Mouse (Mus musculus): ENCODE measurements at regions not wholly inside any gene's neighbourhood (a gene's known extent, or its start where the extent isn't known, plus 50 kb on each side); places are given as distances from the start of the nearest gene placed in this dataset.
A peak's percentile ranks its signal among the peaks of the same experiment; 100 is the strongest.

DNA sequence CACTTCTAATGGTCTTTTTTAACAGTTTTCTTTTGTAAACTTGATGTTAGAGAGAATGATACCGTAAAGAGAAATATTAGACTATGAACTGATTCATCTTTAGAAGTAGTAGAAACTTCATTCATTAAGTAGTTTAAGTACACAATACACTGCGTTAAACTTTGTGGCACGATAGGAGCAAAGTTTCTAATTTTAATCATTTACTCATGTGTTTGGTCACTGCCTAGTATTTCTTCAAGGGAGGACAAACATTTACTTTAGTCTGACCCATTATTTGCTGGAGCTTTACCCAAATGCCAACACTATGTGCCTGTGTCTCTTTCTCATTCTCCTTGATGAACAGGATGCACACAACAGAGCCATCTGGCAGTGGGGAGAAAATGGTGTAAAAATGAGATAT lies 200.6 kb downstream of the Chm start:
- no peak for DNase-seq (ENCODE audit: low spot score in 2 of 2)

GRCm38 (mm10) chrX:112984073-112984472 lies 201.2 kb downstream of the Chm start:
- no peak for DNase-seq (ENCODE audit: low spot score in 2 of 2)

GRCm38 (mm10) chrX:112978583-112978982 lies 206.7 kb downstream of the Chm start:
- DNase-seq (ENCODE audit: low spot score in 2 of 2), result peak in 1 of 2 experiments; percentile 3

DNA sequence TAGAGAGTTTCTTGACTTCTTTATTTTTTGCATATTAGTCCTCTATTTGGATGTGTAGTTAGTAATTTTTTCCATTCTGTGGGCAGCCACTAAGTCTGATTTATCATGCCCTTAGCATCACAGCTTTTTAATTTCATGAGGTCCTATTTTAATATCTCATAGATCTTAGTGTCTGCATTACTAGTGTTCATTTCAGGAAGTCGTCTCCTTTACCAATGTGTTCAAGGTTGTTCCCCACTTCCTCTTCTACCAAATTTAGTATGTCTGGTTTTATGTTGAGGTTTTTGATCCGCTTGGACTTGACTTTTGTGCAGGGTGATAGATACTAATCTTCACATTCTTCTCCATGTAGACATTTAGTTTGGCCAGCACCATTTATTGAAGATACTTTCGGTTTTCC lies 221.2 kb downstream of the Chm start:
- DNase-seq (ENCODE audit: low spot score in 2 of 2), result no peak

GRCm38 (mm10) chrX:112949792-112950191 lies 235.5 kb downstream of the Chm start:
- peak in 1 of 2 experiments; percentile 2 for DNase-seq (ENCODE audit: low spot score in 2 of 2)

DNA sequence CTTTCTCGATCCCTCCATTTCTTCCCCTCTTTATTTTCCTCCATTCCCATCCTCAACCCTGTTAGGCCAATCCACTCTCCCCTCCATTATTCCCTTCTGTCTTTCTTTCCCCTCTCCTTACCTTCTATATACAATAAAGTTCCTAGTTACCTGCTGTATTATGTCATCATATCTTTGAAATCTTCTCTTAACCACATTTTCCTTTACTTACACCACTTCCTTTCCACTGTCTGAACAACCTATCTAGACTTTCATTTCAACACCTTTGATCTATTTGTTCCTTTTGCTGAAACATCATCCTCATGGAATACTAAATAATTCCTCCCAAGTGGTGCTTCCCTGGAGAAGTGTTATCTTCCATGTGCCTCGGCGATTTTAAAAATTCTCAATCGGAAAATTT lies 237.8 kb downstream of the Chm start:
- no peak for DNase-seq (ENCODE audit: low spot score in 2 of 2)

DNA sequence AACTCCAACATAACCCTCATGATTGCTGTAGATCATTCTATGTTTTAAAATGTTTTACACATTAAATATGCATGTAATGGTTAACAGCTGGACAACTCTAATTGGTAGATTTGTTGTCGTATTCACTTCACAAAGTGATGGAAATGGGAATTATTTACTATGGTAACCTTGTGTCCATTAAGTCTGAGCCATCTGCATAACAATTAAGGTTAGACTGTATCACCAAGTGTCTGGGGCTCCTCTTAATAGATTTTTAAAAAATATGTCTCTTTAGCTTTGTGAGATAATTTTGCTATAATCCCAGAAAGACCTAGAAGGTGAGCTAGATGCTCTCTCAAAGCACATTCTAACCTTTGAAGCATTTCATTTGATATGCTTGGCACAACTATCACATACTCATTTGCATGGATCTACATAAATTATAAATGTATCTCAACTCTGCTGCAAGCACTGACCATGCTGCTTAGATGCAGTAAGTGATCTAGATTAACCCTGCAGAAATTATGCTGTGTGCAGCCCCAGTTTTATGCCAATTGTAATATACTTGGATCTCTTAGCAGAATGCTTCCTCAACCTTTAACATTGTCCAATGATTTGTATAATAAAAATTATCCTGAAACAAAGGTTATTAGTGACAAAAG lies 227.2 kb upstream of the Pof1b start:
- no peak for DNase-seq (ENCODE audit: low spot score in 2 of 2)

DNA sequence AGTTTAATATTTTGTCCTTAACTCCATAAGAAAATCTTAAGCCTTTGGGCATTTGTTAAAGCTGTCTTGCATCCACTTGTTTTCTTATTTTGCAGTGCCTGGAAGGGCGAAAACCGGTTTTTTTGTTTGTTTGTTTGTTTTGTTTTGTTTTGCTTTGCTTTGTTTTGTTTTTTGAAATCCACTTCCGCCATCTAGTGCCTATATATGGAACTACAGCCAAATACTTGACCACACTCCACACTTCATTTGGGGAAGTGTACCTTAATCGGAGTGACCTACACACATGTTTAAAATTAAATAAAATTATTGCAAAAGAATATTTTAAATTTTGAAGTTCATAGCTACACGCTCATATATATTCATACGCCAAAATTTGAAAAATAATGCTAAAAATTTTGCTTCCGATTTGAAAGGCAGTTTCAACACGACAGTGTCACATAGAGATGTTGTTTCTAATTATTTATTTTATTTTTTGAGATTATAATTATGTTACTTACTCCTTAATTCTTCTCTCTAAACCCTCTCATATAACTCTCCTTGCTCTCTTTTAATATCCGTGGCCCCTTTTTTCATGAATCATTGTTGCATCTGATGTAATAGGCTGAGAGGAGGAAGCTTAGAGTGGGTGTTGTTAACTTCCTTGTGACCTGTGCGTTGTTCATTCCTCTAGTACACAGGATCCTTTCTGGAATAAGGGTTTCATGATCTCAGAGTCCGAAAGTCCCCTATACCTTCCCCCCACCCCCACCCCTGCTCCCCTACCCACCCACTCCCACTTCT lies 205.4 kb upstream of the Pof1b start:
- DNase-seq (ENCODE audit: low spot score in 2 of 2), result no peak

DNA sequence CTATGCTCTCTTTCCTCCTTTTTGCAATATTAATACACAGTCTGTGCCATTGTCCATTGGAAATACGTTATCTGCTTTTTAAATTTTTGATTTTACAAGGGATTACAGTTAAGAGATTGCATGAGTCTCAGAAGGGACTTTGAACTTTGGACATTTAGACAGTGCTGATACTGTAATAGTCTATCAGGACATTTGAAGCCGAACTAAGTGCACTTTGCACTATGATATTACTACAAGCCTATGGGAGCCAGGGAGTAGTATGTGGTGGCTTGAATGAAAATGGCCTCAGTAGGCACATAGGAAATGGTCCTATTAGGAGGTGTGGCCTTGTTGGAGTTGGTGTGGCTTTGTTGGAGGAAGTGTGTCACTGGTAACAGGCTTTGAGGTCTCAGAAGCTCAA lies 188.1 kb upstream of the Pof1b start:
- DNase-seq (ENCODE audit: low spot score in 2 of 2), result no peak

Data from thymus, postnatal 10 days (tissue).